Mouse (Mus musculus) CH12.LX (cell line): ENCODE results near the gene Prkci. TPM values are rescaled to one million over a fixed set of nuclear protein-coding genes. Genes with fewer than 3 reads are reported as not detected.

Source experiments
- DNase-seq: peaks from one replicate; pipeline ENCODE4 v3.0.0-alpha.2; 2013; ENCODE audit errors: extremely low read depth
- H3K27ac ChIP-seq: 2 replicates; pipeline ENCODE4 v1.5.1; 2012; ENCODE audit warnings: low read depth, mild to moderate bottlenecking, control low read depth, moderate library complexity; ENCODE audit not compliant: insufficient read depth
- H3K27me3 ChIP-seq: replicated peaks from 2 replicates; pipeline ENCODE3; 2012; ENCODE audit warnings: inconsistent platforms
- H3K36me3 ChIP-seq, 2 experiments: replicated peaks in 1 of 2; 2 replicates each; pipeline versions ENCODE3 to v1.6.1; 2012; ENCODE audit warnings: inconsistent platforms in 1 of 2, low read length in 1 of 2, mild to moderate bottlenecking in 1 of 2, mixed read lengths in 1 of 2, moderate library complexity in 1 of 2; ENCODE audit not compliant: control insufficient read depth in 1 of 2, insufficient read depth in 1 of 2
- H3K4me1 ChIP-seq, 2 experiments: 2 replicates each; pipeline ENCODE4 v1.6.1; 2012; ENCODE audit warnings: inconsistent platforms in 1 of 2, moderate library complexity in 1 of 2; ENCODE audit not compliant: insufficient read depth in 2 of 2, control insufficient read depth in 1 of 2
- H3K4me2 ChIP-seq: 2 replicates; pipeline ENCODE4 v1.6.1; 2012; ENCODE audit warnings: low read depth, mild to moderate bottlenecking, control low read depth; ENCODE audit not compliant: poor library complexity, insufficient read depth, severe bottlenecking
- H3K4me3 ChIP-seq, 3 experiments: fragments of 150-350 bp in 1 of 3; sonication (generic) in 1 of 3; replicated peaks in 1 of 3; 2 replicates each; pipeline versions ENCODE3 to v1.5.1; 2011 to 2012; ENCODE audit warnings: low read depth in 2 of 3, low read length in 2 of 3, mild to moderate bottlenecking in 2 of 3, moderate library complexity in 2 of 3, control low read depth in 1 of 3, improper control_type of control experiment in 1 of 3, inconsistent platforms in 1 of 3, mixed read lengths in 1 of 3; ENCODE audit not compliant: poor library complexity in 1 of 3
- H3K79me2 ChIP-seq: replicated peaks from 2 replicates; pipeline ENCODE4 v1.6.1; 2012; ENCODE audit warnings: mild to moderate bottlenecking, moderate library complexity; ENCODE audit not compliant: control insufficient read depth, poor library complexity, insufficient read depth, severe bottlenecking; ENCODE audit errors: extremely low read depth
- H3K9ac ChIP-seq: 2 replicates; pipeline ENCODE4 v1.6.1; 2012; ENCODE audit warnings: low read depth, mild to moderate bottlenecking, control low read depth, moderate library complexity; ENCODE audit not compliant: insufficient read depth
- H3K9me3 ChIP-seq: replicated peaks from 2 replicates; pipeline ENCODE3; 2012; ENCODE audit warnings: low read length, inconsistent platforms, mixed read lengths
- BHLHE40 ChIP-seq: IDR thresholded peaks from 2 replicates; pipeline ENCODE4 v1.6.1; 2011; ENCODE audit warnings: mild to moderate bottlenecking, low read depth, low read length, improper control_type of control experiment
- CHD1 ChIP-seq: IDR thresholded peaks from 2 replicates; pipeline ENCODE4 v1.6.1; 2012; ENCODE audit warnings: low read depth, low read length, improper control_type of control experiment, inconsistent platforms
- CHD2 ChIP-seq: IDR thresholded peaks from 2 replicates; pipeline ENCODE4 v1.6.1; 2011; ENCODE audit warnings: low read length, improper control_type of control experiment
- CTCF ChIP-seq, 2 experiments: IDR thresholded peaks in 1 of 2; conservative IDR thresholded peaks in 1 of 2; 2 replicates each; pipeline ENCODE4 v1.5.1; 2011 to 2012; ENCODE audit warnings: low read depth in 2 of 2, low read length in 2 of 2, improper control_type of control experiment in 1 of 2, inconsistent platforms in 1 of 2, mild to moderate bottlenecking in 1 of 2, moderate library complexity in 1 of 2
- E2F4 ChIP-seq: IDR thresholded peaks from 2 replicates; pipeline ENCODE4 v1.6.1; 2011; ENCODE audit warnings: low read depth, low read length, improper control_type of control experiment; ENCODE audit not compliant: insufficient replicate concordance
- ELF1 ChIP-seq: IDR thresholded peaks from 2 replicates; pipeline ENCODE4 v1.6.1; 2014; ENCODE audit warnings: low read depth, mild to moderate bottlenecking, inconsistent platforms, low read length, improper control_type of control experiment
- EP300 ChIP-seq: IDR thresholded peaks from 2 replicates; pipeline ENCODE4 v1.6.1; 2011; ENCODE audit warnings: low read length, improper control_type of control experiment
- ETS1 ChIP-seq: conservative IDR thresholded peaks from 2 replicates; pipeline ENCODE4 v1.6.1; 2012; ENCODE audit warnings: low read depth, mild to moderate bottlenecking, inconsistent platforms, low read length, improper control_type of control experiment, moderate library complexity
- GABPA ChIP-seq: IDR thresholded peaks from 2 replicates; pipeline ENCODE4 v1.6.1; 2012; ENCODE audit warnings: low read depth, low read length, improper control_type of control experiment, inconsistent platforms; ENCODE audit not compliant: insufficient replicate concordance
- HCFC1 ChIP-seq: IDR thresholded peaks from 2 replicates; pipeline ENCODE4 v1.6.1; 2012; ENCODE audit warnings: low read depth, mild to moderate bottlenecking, inconsistent platforms, low read length, improper control_type of control experiment
- IRF4 ChIP-seq: IDR thresholded peaks from 2 replicates; pipeline ENCODE4 v1.6.1; 2014; ENCODE audit warnings: low read depth, mild to moderate bottlenecking, inconsistent platforms, low read length, improper control_type of control experiment
- JUN ChIP-seq: IDR thresholded peaks from 2 replicates; pipeline ENCODE4 v1.6.1; 2011; ENCODE audit warnings: low read depth, mild to moderate bottlenecking, low read length, improper control_type of control experiment, moderate library complexity; ENCODE audit not compliant: insufficient read depth
- JUND ChIP-seq: conservative IDR thresholded peaks from 2 replicates; pipeline ENCODE4 v1.6.1; 2011; ENCODE audit warnings: low read depth, low read length, improper control_type of control experiment
- KAT2A ChIP-seq: IDR thresholded peaks from 2 replicates; pipeline ENCODE4 v1.6.1; 2012; ENCODE audit warnings: low read length, improper control_type of control experiment, inconsistent platforms; ENCODE audit not compliant: insufficient replicate concordance
- MAFK ChIP-seq: IDR thresholded peaks from 2 replicates; pipeline ENCODE4 v1.6.1; 2011; ENCODE audit warnings: low read length, improper control_type of control experiment; ENCODE audit not compliant: insufficient replicate concordance
- MAX ChIP-seq: IDR thresholded peaks from 2 replicates; pipeline ENCODE4 v1.6.1; 2011; ENCODE audit warnings: low read length, improper control_type of control experiment
- MAZ ChIP-seq: IDR thresholded peaks from 2 replicates; pipeline ENCODE4 v1.6.1; 2012; ENCODE audit warnings: low read depth, mild to moderate bottlenecking, inconsistent platforms, low read length, improper control_type of control experiment, moderate library complexity
- MEF2A ChIP-seq: IDR thresholded peaks from 2 replicates; pipeline ENCODE4 v1.6.1; 2014; ENCODE audit warnings: low read depth, mild to moderate bottlenecking, inconsistent platforms, low read length, improper control_type of control experiment, borderline replicate concordance
- MXI1 ChIP-seq: IDR thresholded peaks from 2 replicates; pipeline ENCODE4 v1.6.1; 2011; ENCODE audit warnings: mild to moderate bottlenecking, low read depth, low read length, improper control_type of control experiment
- MYC ChIP-seq: IDR thresholded peaks from 2 replicates; pipeline ENCODE4 v1.6.1; 2011; ENCODE audit warnings: low read depth, mild to moderate bottlenecking, improper control_type of control experiment, low read length
- NELFE ChIP-seq: IDR thresholded peaks from 2 replicates; pipeline ENCODE4 v1.6.1; 2011; ENCODE audit warnings: low read depth, low read length, improper control_type of control experiment
- NRF1 ChIP-seq: IDR thresholded peaks from 2 replicates; pipeline ENCODE4 v1.6.1; 2014; ENCODE audit warnings: low read depth, mild to moderate bottlenecking, inconsistent platforms, low read length, improper control_type of control experiment, moderate library complexity
- PAX5 ChIP-seq: IDR thresholded peaks from 2 replicates; pipeline ENCODE4 v1.6.1; 2012; ENCODE audit warnings: low read length, inconsistent platforms, mixed read lengths
- POLR2A ChIP-seq: IDR thresholded peaks from 2 replicates; pipeline ENCODE4 v1.6.1; 2011; ENCODE audit warnings: low read depth, mild to moderate bottlenecking, improper control_type of control experiment, low read length
- POLR2AphosphoS2 ChIP-seq: IDR thresholded peaks from 2 replicates; pipeline ENCODE4 v1.6.1; 2011; ENCODE audit warnings: low read depth, low read length, improper control_type of control experiment
- RAD21 ChIP-seq: IDR thresholded peaks from 2 replicates; pipeline ENCODE4 v1.6.1; 2011; ENCODE audit warnings: low read depth, mild to moderate bottlenecking, low read length, improper control_type of control experiment, moderate library complexity
- RCOR1 ChIP-seq: conservative IDR thresholded peaks from 2 replicates; pipeline ENCODE4 v1.6.1; 2012; ENCODE audit warnings: low read depth, mild to moderate bottlenecking, inconsistent platforms, low read length, improper control_type of control experiment
- SIN3A ChIP-seq: IDR thresholded peaks from 2 replicates; pipeline ENCODE4 v1.6.1; 2012; ENCODE audit warnings: low read length, improper control_type of control experiment, inconsistent platforms
- SMC3 ChIP-seq: IDR thresholded peaks from 2 replicates; pipeline ENCODE4 v1.6.1; 2011; ENCODE audit warnings: low read depth, low read length, improper control_type of control experiment
- TBP ChIP-seq: conservative IDR thresholded peaks from 2 replicates; pipeline ENCODE4 v1.6.1; 2011; ENCODE audit warnings: low read depth, low read length, improper control_type of control experiment
- TCF12 ChIP-seq: IDR thresholded peaks from 2 replicates; pipeline ENCODE4 v1.6.1; 2014; ENCODE audit warnings: low read depth, mild to moderate bottlenecking, inconsistent platforms, low read length, improper control_type of control experiment
- UBTF ChIP-seq: IDR thresholded peaks from 2 replicates; pipeline ENCODE4 v1.6.1; 2012; ENCODE audit warnings: low read depth, mild to moderate bottlenecking, inconsistent platforms, low read length, improper control_type of control experiment, moderate library complexity
- USF1 ChIP-seq: IDR thresholded peaks from 2 replicates; pipeline ENCODE4 v1.6.1; 2014; ENCODE audit warnings: low read depth, mild to moderate bottlenecking, inconsistent platforms, low read length, improper control_type of control experiment
- USF2 ChIP-seq: conservative IDR thresholded peaks from 2 replicates; pipeline ENCODE4 v1.6.1; 2011; ENCODE audit warnings: low read depth, low read length, improper control_type of control experiment
- ZC3H11A ChIP-seq: IDR thresholded peaks from 2 replicates; pipeline ENCODE4 v1.6.1; 2012; ENCODE audit warnings: low read depth, mild to moderate bottlenecking, inconsistent platforms, low read length, improper control_type of control experiment
- ZKSCAN1 ChIP-seq: IDR thresholded peaks from 2 replicates; pipeline ENCODE4 v1.6.1; 2012; ENCODE audit warnings: low read depth, inconsistent platforms, low read length, improper control_type of control experiment, borderline replicate concordance
- ZMIZ1 ChIP-seq: IDR thresholded peaks from 2 replicates; pipeline ENCODE4 v1.6.1; 2012; ENCODE audit warnings: low read depth, mild to moderate bottlenecking, inconsistent platforms, low read length, improper control_type of control experiment
- ZNF384 ChIP-seq: IDR thresholded peaks from 2 replicates; pipeline ENCODE4 v1.6.1; 2012; ENCODE audit warnings: low read depth, low read length, improper control_type of control experiment, inconsistent platforms
- dilution Hi-C: fragments of 300-500 bp; cut with MboI; formaldehyde crosslinking; loops from 2 replicates; pipeline ENCODE4 v1.14.3; 2020; ENCODE audit warnings: low sequenced_read_pairs; ENCODE audit not compliant: extremely low pct_unique_long_range_greater_than_20kb, extremely low pct_ligation_motif_present
- in situ Hi-C: fragments of 300-500 bp; cut with MboI; formaldehyde crosslinking; loops from 3 replicates; pipeline ENCODE4 v1.14.3; 2019; ENCODE audit warnings: low sequenced_read_pairs, low pct_ligation_motif_present, low pct_unique_long_range_greater_than_20kb, mixed read lengths
- polyA plus RNA-seq: library from polyadenylated mRNA; unstranded; fragments of >175 nt; gene quantifications from 2 replicates; pipeline ENCODE4 v1.2.1, GENCODE M21; 2012; ENCODE audit warnings: low read depth; ENCODE audit not compliant: insufficient read length
- total RNA-seq, 2 experiments: library from RNA; depleted of rRNA; stranded (reverse); fragments of 300-350 nt in 1 of 2; fragments of >200 nt in 1 of 2; gene quantifications; 2 replicates each; pipeline ENCODE4 v1.2.3; 2012 to 2014

Gene Prkci
- total and polyA plus RNA-seq, 3 experiments = 14.8 to 17.1 (median 16.7) TPM

- TF ChIP-seq NELFE = no peak; the same call in 1 of the 2 replicates
- peak; percentile 95 for TF ChIP-seq ZC3H11A
- TF ChIP-seq CHD1 = no peak
- no peak for TF ChIP-seq USF1
- TF ChIP-seq BHLHE40 = no peak
- 0 out of 2 replicates have a peak, but pooled peaks have one; percentile 31 for TF ChIP-seq ZNF384
- TF ChIP-seq EP300 = no peak
- TF ChIP-seq KAT2A = no peak
- peak; percentile 98 for TF ChIP-seq RAD21
- no peak for TF ChIP-seq PAX5
- TF ChIP-seq MXI1 = no peak
- peak; percentile 86 to 98 for TF ChIP-seq CTCF (conservative IDR thresholded peaks at IDR 0.05 in 1 of 2, IDR thresholded peaks at IDR 0.05 in 1 of 2; ENCODE audit: low read depth in 2 of 2, low read length in 2 of 2)
- TF ChIP-seq ETS1 = no peak
- TF ChIP-seq RCOR1 = no peak
- TF ChIP-seq JUND = peak; percentile 51
- TF ChIP-seq MYC = no peak
- TF ChIP-seq MAX = no peak
- TF ChIP-seq IRF4 = peak; percentile 62; the same call in 1 of the 2 replicates
- TF ChIP-seq POLR2A = no peak
- no peak for TF ChIP-seq UBTF
- TF ChIP-seq CHD2 = no peak
- TF ChIP-seq MAZ = no peak
- no peak for TF ChIP-seq TBP
- TF ChIP-seq MAFK = no peak
- TF ChIP-seq POLR2AphosphoS2 = no peak
- no peak for TF ChIP-seq MEF2A
- TF ChIP-seq ZMIZ1 = no peak
- no peak for TF ChIP-seq JUN
- no peak for TF ChIP-seq SIN3A
- TF ChIP-seq SMC3 = peak; percentile 99
- TF ChIP-seq E2F4 = no peak
- 0 out of 2 replicates have a peak, but pooled peaks have one; percentile 20 for TF ChIP-seq HCFC1
- TF ChIP-seq NRF1 = 0 out of 2 replicates have a peak, but pooled peaks have one; percentile 24
- peak; percentile 65 for TF ChIP-seq ELF1
- TF ChIP-seq ZKSCAN1 = no peak
- no peak for TF ChIP-seq TCF12
- TF ChIP-seq GABPA = no peak
- TF ChIP-seq USF2 = no peak
- no peak overlapping the region for H3K4me3 ChIP-seq
- H3K27me3 ChIP-seq = no peaks in the 10 kb centered on the region
- peaks cover 2 to 18% of the 10 kb centered on the region in 2 experiments; a peak in 3 of 4 replicates for H3K4me1 ChIP-seq
- no peaks in the 10 kb centered on the region for H3K79me2 ChIP-seq
- H3K9me3 ChIP-seq = no peaks in the 10 kb centered on the region
- peak; percentile 81 for DNase-seq
- no peak overlapping the region for H3K27ac ChIP-seq
- peak overlapping the region; percentile 71; the same call in 1 of the 2 replicates for H3K4me2 ChIP-seq
- in situ Hi-C loops (loop anchor here (5.0 to 25.0 kb wide), 2 partner anchors 80 to 180 kb away; no protein-coding TSS in a partner anchor), dilution Hi-C loops (no loop called here)
- 0 out of 2 replicates have a peak overlapping the region, but pooled peaks have one; percentile 3 for H3K9ac ChIP-seq
- peaks cover 0 to 6% of the 10 kb centered on the region in 2 experiments for H3K36me3 ChIP-seq
Observed at GRCm38 (mm10) chr3:31056651-31057627, 61.4 kb downstream of the Prkci start.
